Mouse (Mus musculus): ENCODE measurements around the gene Kbtbd12. TPM values are rescaled to one million over a fixed set of nuclear protein-coding genes. Genes with fewer than 3 reads are reported as not detected.
A peak's percentile ranks its signal among the peaks of the same experiment; 100 is the strongest.

The Kbtbd12 gene
- polyA plus RNA-seq, 1 experiment from 2014 or later = 39.1 TPM

DNA sequence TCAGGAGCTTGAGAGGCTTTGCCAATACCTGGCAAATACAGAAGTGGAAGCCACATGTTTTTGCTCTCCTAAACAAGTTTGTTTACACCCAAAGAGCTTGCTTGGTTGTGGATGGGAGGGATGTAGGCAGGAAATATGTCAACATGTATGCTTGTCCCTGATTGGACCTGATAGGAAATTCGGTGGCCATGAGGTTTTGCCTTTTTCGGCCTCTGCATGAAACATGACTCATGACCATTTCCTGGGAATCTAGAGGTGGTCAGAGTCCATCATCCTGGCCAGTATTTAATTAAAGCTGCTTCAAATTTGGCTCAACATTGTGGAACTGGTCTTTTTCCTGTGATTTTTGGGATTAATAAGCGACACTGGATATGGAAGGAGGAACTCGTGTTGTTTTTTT, 53.8 kb downstream of the Kbtbd12 start:
- Histone ChIP-seq H3K4me3 (ENCODE audit: low read length) (no peak overlapping the region), H3K4me2 (ENCODE audit: low read depth, low read length) (no peak overlapping the region), H3K9me3 (replicated peaks; ENCODE audit: control insufficient read depth, low read length) (no peaks in the 10 kb centered on the region), H3K27ac (ENCODE audit: low read length) (no peak overlapping the region), H3K36me3 (ENCODE audit: control insufficient read depth, insufficient read depth) (no peaks in the 10 kb centered on the region), H3K27me3 (ENCODE audit: control insufficient read depth, insufficient read depth, low read length) (no peaks in the 10 kb centered on the region), H3K9ac (ENCODE audit: low read length) (no peak overlapping the region), H3K4me1 (ENCODE audit: control insufficient read depth, insufficient read depth, low read length) (no peaks in the 10 kb centered on the region)
- 70% methylated on average over 4 of the region's 4 CpGs for WGBS
- ATAC-seq (replicated peaks; ENCODE audit: extremely low read depth, insufficient read depth, low FRiP score) = no peak

DNA sequence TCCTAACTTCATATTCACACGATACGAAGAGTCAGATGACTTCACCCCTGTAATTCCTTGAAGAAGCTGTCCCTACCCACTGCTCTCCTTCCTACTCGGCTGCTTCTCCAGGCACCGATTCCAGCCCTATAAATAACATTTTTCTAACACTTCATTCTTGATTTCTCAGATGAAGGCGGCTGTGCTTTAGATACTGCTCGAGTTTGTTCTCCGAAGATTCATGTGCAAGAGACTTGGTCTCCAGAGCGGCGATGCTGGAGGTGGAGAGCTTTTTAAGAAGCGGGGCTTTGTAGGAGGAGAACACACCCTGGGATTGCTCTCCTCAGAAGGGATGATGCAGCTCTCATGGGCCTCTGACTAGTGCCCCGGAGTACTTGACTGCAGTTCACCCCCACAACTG, 61.3 kb downstream of the Kbtbd12 start:
- 79% methylated on average over 11 of the region's 11 CpGs for WGBS
- no peak for ATAC-seq (replicated peaks; ENCODE audit: extremely low read depth, insufficient read depth, low FRiP score)
- Histone ChIP-seq H3K4me2 (ENCODE audit: low read depth, low read length) (no peak overlapping the region), H3K9ac (ENCODE audit: low read length) (no peak overlapping the region), H3K9me3 (replicated peaks; ENCODE audit: control insufficient read depth, low read length) (no peaks in the 10 kb centered on the region), H3K27ac (ENCODE audit: low read length) (no peak overlapping the region), H3K27me3 (ENCODE audit: control insufficient read depth, insufficient read depth, low read length) (no peaks in the 10 kb centered on the region), H3K4me3 (ENCODE audit: low read length) (no peak overlapping the region), H3K36me3 (ENCODE audit: control insufficient read depth, insufficient read depth) (no peaks in the 10 kb centered on the region), H3K4me1 (ENCODE audit: control insufficient read depth, insufficient read depth, low read length) (no peaks in the 10 kb centered on the region)

DNA sequence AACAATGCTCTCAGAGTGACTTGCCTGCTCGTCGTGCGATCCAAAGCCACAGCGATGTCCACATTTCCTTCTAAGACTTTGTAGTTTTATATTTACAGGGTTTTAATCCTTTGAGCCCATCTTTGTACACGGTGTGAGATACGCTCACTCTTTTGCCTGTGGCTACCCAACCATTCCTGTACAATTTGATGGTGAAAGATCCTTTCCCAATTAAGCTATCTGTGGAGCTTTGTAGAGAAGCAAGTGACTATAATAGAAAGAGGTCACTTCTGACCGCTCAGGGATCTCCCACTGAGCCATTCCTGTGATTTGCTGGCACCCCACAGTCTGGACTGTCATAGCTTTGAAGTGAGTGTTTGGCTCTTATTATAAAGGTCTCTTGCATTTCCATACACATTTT, 71.1 kb downstream of the Kbtbd12 start:
- Histone ChIP-seq H3K27me3 (ENCODE audit: control insufficient read depth, insufficient read depth, low read length) (peaks cover 8% of the 10 kb centered on the region), H3K9ac (ENCODE audit: low read length) (no peak overlapping the region), H3K4me2 (ENCODE audit: low read depth, low read length) (peak overlapping the region; percentile 18), H3K36me3 (ENCODE audit: control insufficient read depth, insufficient read depth) (no peaks in the 10 kb centered on the region), H3K27ac (ENCODE audit: low read length) (no peak overlapping the region), H3K4me3 (ENCODE audit: low read length) (no peak overlapping the region), H3K4me1 (ENCODE audit: control insufficient read depth, insufficient read depth, low read length) (no peaks in the 10 kb centered on the region), H3K9me3 (replicated peaks; ENCODE audit: control insufficient read depth, low read length) (no peaks in the 10 kb centered on the region)
- ATAC-seq (replicated peaks; ENCODE audit: extremely low read depth, insufficient read depth, low FRiP score) = no peak
- 31% methylated on average over 7 of the region's 7 CpGs for WGBS

GRCm38 (mm10) chr6:88565033-88565432, 72.7 kb downstream of the Kbtbd12 start:
- H3K27ac ChIP-seq (ENCODE audit: low read length) = no peak overlapping the region
- H3K9me3 ChIP-seq (replicated peaks; ENCODE audit: control insufficient read depth, low read length) = no peaks in the 10 kb centered on the region
- no peak for ATAC-seq (replicated peaks; ENCODE audit: extremely low read depth, insufficient read depth, low FRiP score)
- no peak overlapping the region for H3K4me3 ChIP-seq (ENCODE audit: low read length)
- no peaks in the 10 kb centered on the region for H3K36me3 ChIP-seq (ENCODE audit: control insufficient read depth, insufficient read depth)
- no peaks in the 10 kb centered on the region for H3K4me1 ChIP-seq (ENCODE audit: control insufficient read depth, insufficient read depth, low read length)
- no peak overlapping the region for H3K4me2 ChIP-seq (ENCODE audit: low read depth, low read length)
- H3K27me3 ChIP-seq (ENCODE audit: control insufficient read depth, insufficient read depth, low read length) = peaks cover 8% of the 10 kb centered on the region
- H3K9ac ChIP-seq (ENCODE audit: low read length) = no peak overlapping the region
- 25% methylated on average over 6 of the region's 6 CpGs for WGBS

- H3K27ac ChIP-seq (ENCODE audit: low read length) = no peak overlapping the region
- H3K4me1 ChIP-seq (ENCODE audit: control insufficient read depth, insufficient read depth, low read length) = no peaks in the 10 kb centered on the region
- 79% methylated on average over 4 of the region's 4 CpGs for WGBS
- no peaks in the 10 kb centered on the region for H3K36me3 ChIP-seq (ENCODE audit: control insufficient read depth, insufficient read depth)
- H3K27me3 ChIP-seq (ENCODE audit: control insufficient read depth, insufficient read depth, low read length) = no peaks in the 10 kb centered on the region
- H3K4me3 ChIP-seq (ENCODE audit: low read length) = no peak overlapping the region
- no peak overlapping the region for H3K9ac ChIP-seq (ENCODE audit: low read length)
- no peak for ATAC-seq (replicated peaks; ENCODE audit: extremely low read depth, insufficient read depth, low FRiP score)
- no peaks in the 10 kb centered on the region for H3K9me3 ChIP-seq (replicated peaks; ENCODE audit: control insufficient read depth, low read length)
- H3K4me2 ChIP-seq (ENCODE audit: low read depth, low read length) = no peak overlapping the region
Observed at GRCm38 (mm10) chr6:88560156-88560555, 77.6 kb downstream of the Kbtbd12 start.

DNA sequence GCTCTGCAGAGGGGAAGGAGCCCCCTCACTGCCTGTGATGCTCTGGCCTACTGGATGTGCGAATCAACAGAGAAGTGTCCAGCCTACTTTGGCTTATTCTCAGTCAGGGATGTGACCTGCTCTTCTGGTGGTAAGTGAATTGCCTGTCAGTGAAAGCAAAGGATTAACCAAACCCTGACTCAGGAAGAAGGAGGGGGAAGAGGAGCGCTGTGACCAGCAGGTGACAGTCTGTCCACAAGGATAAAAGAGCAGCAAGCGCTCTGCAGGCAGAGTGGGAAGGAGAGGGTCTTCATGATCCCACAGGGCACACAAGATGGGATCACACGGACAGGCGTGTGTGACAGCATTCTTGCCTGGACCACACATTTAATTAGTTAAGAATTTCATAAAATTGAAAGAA, 78.1 kb downstream of the Kbtbd12 start:
- Histone ChIP-seq H3K4me3 (ENCODE audit: low read length) (no peak overlapping the region), H3K27ac (ENCODE audit: low read length) (no peak overlapping the region), H3K36me3 (ENCODE audit: control insufficient read depth, insufficient read depth) (no peaks in the 10 kb centered on the region), H3K4me2 (ENCODE audit: low read depth, low read length) (no peak overlapping the region), H3K27me3 (ENCODE audit: control insufficient read depth, insufficient read depth, low read length) (no peaks in the 10 kb centered on the region), H3K9ac (ENCODE audit: low read length) (no peak overlapping the region), H3K9me3 (replicated peaks; ENCODE audit: control insufficient read depth, low read length) (no peaks in the 10 kb centered on the region), H3K4me1 (ENCODE audit: control insufficient read depth, insufficient read depth, low read length) (no peaks in the 10 kb centered on the region)
- 44% methylated on average over 5 of the region's 5 CpGs for WGBS
- ATAC-seq (replicated peaks; ENCODE audit: extremely low read depth, insufficient read depth, low FRiP score) = no peak

DNA sequence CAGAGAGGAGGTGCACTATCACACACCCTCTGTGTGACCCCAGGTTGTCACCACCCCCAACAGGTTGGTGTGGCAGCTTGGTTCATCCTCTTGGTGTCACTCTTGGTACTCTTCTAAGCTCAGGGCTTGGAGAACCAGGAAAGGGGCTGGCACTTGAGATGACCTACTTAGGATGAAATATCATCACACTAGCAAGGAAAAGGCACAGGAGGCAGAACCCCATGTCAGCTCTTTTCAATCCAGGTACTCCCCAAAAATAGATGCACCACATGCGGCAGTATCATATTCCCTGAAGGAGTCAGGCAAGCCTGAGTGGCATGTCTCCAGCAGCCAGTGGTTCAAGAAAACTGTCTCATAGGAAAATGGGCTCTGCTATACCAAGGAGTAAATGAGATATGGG, 79.7 kb downstream of the Kbtbd12 start:
- H3K36me3 ChIP-seq (ENCODE audit: control insufficient read depth, insufficient read depth) = no peaks in the 10 kb centered on the region
- no peak for ATAC-seq (replicated peaks; ENCODE audit: extremely low read depth, insufficient read depth, low FRiP score)
- H3K4me1 ChIP-seq (ENCODE audit: control insufficient read depth, insufficient read depth, low read length) = no peaks in the 10 kb centered on the region
- H3K9ac ChIP-seq (ENCODE audit: low read length) = no peak overlapping the region
- H3K27me3 ChIP-seq (ENCODE audit: control insufficient read depth, insufficient read depth, low read length) = no peaks in the 10 kb centered on the region
- 42% methylated on average over 1 of the region's 1 CpGs for WGBS
- H3K27ac ChIP-seq (ENCODE audit: low read length) = no peak overlapping the region
- H3K4me3 ChIP-seq (ENCODE audit: low read length) = no peak overlapping the region
- no peaks in the 10 kb centered on the region for H3K9me3 ChIP-seq (replicated peaks; ENCODE audit: control insufficient read depth, low read length)
- no peak overlapping the region for H3K4me2 ChIP-seq (ENCODE audit: low read depth, low read length)

DNA sequence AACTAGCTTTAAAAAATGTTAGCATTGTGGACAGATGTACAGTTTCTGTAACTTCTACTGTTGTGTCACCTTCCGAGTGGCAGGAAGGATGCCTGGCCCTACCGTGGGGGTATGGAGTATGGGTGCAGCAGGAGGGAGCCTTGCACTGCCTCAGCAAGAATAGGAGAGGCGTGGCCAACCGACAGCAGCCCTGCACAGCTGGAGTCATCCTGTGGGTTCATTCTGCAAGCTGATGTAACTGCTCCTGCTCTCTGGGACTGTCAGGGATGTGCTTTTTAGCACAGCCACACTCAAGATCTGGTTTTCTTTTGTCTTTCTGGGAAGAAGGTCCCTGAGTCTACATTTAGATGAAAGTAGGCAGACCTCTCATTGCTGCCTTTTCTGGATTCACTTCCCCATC, 80.2 kb downstream of the Kbtbd12 start:
- no peak for ATAC-seq (replicated peaks; ENCODE audit: extremely low read depth, insufficient read depth, low FRiP score)
- no peak overlapping the region for H3K27ac ChIP-seq (ENCODE audit: low read length)
- no peak overlapping the region for H3K4me3 ChIP-seq (ENCODE audit: low read length)
- no peak overlapping the region for H3K4me2 ChIP-seq (ENCODE audit: low read depth, low read length)
- H3K27me3 ChIP-seq (ENCODE audit: control insufficient read depth, insufficient read depth, low read length) = no peaks in the 10 kb centered on the region
- H3K36me3 ChIP-seq (ENCODE audit: control insufficient read depth, insufficient read depth) = no peaks in the 10 kb centered on the region
- 23% methylated on average over 4 of the region's 4 CpGs for WGBS
- H3K9me3 ChIP-seq (replicated peaks; ENCODE audit: control insufficient read depth, low read length) = no peaks in the 10 kb centered on the region
- H3K9ac ChIP-seq (ENCODE audit: low read length) = no peak overlapping the region
- H3K4me1 ChIP-seq (ENCODE audit: control insufficient read depth, insufficient read depth, low read length) = no peaks in the 10 kb centered on the region

DNA sequence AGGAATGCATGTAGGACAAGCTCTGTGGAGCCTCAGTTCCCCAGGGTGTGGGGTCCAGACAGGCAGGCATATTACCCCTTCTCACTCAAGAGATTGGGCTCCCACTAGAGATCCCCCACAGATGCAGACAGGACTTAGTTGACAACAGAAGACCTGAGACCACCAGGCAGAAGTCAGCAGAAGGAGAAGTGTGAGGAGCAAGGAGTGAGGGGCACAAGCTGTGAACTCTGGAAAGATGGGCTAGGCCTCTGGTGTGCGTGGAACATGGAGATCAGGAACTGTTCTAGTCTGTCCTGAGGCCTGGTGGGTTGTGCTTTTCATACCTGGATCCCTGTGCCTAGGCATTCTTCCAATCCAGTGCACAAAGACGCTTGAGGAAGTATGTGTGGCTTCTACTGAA, 87.8 kb downstream of the Kbtbd12 start:
- no peak overlapping the region for H3K4me3 ChIP-seq (ENCODE audit: low read length)
- H3K4me2 ChIP-seq (ENCODE audit: low read depth, low read length) = no peak overlapping the region
- no peak for ATAC-seq (replicated peaks; ENCODE audit: extremely low read depth, insufficient read depth, low FRiP score)
- H3K27ac ChIP-seq (ENCODE audit: low read length) = no peak overlapping the region
- H3K36me3 ChIP-seq (ENCODE audit: control insufficient read depth, insufficient read depth) = no peaks in the 10 kb centered on the region
- 0 out of 2 replicates have a peak, but pooled peaks cover 4% of the 10 kb centered on the region for H3K4me1 ChIP-seq (ENCODE audit: control insufficient read depth, insufficient read depth, low read length)
- WGBS = 72% methylated on average over 2 of the region's 2 CpGs
- H3K27me3 ChIP-seq (ENCODE audit: control insufficient read depth, insufficient read depth, low read length) = peaks cover 23% of the 10 kb centered on the region
- H3K9me3 ChIP-seq (replicated peaks; ENCODE audit: control insufficient read depth, low read length) = no peaks in the 10 kb centered on the region
- H3K9ac ChIP-seq (ENCODE audit: low read length) = no peak overlapping the region
